Mouse (Mus musculus): ENCODE results near the gene Crip3.

The Crip3 gene

DNA sequence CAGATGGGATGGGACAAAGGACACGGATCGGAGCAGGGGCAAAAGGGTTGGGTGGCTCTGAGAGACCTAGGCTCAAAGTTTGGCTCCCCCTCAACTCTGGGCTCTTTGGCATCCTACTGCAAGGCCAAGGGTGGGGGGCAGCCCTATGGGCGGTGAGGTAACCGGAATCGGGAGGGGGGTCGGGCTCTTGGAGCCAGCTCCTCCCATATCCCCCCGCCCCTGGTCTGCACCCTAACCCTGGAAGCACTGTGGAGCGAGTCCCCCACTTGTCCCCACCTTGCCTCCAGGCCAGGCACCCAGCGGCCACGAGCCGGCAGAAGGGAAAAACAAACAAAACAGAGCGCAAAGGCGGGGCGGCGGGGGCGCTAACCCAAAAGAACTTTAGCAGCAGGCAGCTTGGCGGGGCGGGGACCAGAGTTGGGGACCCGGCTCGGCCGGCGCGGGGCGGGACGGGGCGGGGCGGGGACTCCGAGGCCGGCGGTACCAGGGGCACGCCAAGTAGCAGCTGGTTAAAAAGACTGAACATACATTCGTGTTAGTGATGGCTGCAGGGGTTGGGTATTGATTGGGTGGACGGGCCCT is 26.5 kb downstream of the Crip3 start:
- CTCF ChIA-PET: no interaction called here

DNA sequence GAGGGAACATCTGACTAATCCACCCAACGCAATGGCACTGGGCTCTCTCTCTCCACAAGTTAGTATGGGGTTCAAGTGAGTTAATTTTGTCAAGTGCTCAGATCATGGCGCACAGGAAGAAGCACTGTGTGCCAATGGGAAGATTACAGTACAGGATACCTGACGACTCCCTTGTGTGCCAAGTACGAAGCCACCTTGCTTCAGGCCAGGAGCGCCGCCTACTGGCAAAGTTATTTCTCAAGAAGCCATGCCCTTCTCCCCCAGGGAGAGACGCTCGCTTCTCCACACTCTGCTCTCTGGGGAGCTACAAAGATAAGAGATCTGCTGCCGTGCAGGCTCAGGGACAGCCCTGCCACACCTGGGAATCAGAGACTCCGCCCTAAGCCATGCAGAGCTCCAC is 29.1 kb downstream of the Crip3 start:
- CTCF ChIA-PET: interaction anchor here (1.0 kb wide), 1 partner anchor 86 kb away, joined by 3 read pairs; no protein-coding TSS in a partner anchor

DNA sequence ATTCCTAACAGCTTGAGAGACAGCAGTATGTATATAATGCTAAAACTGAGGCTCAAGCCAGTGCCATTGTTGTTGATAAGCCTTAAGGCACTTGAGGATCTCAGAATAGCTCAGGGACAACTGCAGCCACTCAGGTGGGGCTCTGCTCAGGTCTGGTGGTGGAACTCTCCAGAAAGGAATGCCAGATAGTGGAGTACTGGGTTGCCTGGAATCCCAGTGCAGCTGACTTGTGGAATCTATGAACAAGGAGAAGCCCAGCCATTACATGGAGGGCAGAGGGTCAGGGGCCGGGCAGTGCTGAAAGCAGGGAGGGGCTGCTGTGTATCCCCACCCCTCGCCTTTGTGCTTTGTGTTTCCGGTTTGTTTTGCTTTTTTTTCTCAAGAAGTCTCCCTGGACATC is 29.7 kb downstream of the Crip3 start:
- CTCF ChIA-PET: no interaction called here

- CTCF ChIA-PET: no interaction called here
These were observed 31.9 kb downstream of the Crip3 start for GRCm38 (mm10) chr17:46460673-46461072.

DNA sequence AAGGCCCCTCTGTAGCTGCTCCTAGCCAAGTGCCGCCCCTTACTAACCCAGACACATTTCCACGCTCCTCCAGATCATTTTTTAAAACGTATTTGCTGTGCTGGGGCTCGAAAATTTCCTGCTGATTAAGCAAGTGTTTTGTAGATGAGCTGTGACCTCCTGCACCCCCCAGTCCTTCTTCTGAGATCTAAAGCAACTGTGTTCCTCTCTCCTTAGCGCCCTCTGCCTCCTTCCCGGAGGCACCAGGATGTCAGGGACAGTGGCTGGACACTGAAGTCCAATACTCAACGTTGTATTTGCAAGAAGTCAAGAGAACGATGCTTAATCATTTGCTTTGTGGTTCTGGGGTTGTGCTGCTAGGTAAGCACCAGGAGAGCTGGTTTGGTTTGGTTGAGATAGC is 32.6 kb downstream of the Crip3 start:
- CTCF ChIA-PET: interaction anchor here (0.5 kb wide), 1 partner anchor 44 kb away, joined by 4 read pairs; no protein-coding TSS in a partner anchor

GRCm38 (mm10) chr17:46462226-46462625 is 33.5 kb downstream of the Crip3 start:
- CTCF ChIA-PET: no interaction called here

DNA sequence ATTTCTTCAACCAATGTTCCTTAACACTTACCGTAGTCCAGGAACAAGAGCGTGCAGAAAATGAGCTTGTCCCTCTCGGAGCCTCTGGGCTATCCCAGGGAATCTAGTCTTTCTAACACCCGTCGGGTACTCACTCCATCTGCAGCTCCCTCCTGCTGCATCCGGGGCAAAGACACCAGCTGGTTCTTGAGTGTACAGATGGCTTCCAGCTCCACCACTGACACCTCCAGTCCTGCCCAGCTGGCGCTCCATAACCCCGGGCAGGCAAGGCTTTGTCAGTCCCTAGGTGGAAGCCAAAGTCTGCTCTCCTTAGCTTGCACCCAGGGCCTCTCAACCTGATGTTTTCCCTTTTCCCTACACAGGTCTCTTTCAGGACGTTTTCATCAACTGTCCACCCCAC is 39.1 kb downstream of the Crip3 start:
- CTCF ChIA-PET: no interaction called here

DNA sequence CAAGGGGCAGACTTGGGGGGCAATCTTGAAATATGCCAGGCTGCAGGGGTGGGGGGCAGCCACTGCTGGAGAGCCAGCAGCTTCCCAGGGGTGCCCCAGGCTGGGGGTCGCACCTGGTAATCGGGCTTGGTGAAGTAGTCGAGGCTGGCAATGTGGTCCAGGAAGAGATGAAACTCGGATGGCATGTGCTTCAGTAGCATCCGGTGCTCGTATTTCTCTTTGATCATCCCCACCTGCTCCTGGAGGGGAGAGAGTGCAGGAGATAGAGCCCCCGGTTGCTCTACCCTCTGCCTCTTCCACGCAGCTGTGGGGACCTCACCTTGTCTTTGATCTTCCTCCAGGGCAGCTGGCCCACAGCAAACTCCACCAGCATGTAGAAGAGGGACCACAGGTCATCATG is 47.9 kb downstream of the Crip3 start:
- CTCF ChIA-PET: no interaction called here

DNA sequence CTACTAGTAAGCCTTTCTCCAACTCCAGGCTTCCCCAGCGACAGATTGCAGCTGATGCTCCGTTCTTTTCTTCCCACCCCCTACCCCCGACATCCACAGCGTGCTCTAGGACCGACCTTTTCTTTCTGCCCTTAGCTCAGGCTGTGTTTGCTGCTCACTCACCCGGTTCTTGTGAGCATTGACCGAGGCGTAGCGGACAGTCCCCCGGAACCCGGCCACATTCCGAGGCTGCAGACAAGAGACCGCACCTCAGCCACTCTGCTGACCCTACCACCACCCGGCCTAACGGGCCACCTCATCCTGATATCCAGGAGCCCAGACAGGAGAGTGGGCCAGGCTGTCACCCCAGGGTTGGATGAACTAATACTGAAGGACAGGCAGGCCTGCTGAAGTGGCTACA is 48.6 kb downstream of the Crip3 start:
- CTCF ChIA-PET: no interaction called here
